Mouse (Mus musculus) layer of hippocampus, postnatal 25 days (tissue): ENCODE measurements around the gene Ropn1l. TPM values are rescaled to one million over a fixed set of nuclear protein-coding genes. Genes with fewer than 3 reads are reported as not detected.

ENCODE experiments used
- DNase-seq, 2 experiments: peaks; one replicate each; pipeline ENCODE4 v3.0.0; 2022; ENCODE audit warnings: mixed read lengths in 2 of 2, low spot score in 1 of 2; ENCODE audit errors: extremely low spot score in 1 of 2
- total RNA-seq, 2 experiments: library from RNA; stranded (reverse); gene quantifications; 2 replicates each; pipeline ENCODE4 v1.2.3; 2021

The Ropn1l gene
- total RNA-seq, 2 experiments from 2014 or later = 1.3 to 1.5 TPM

- DNase-seq = no peak
Measured at GRCm38 (mm10) chr15:31413662-31414061, 39.9 kb downstream of the Ropn1l start.

GRCm38 (mm10) chr15:31412933-31413332 lies 40.6 kb downstream of the Ropn1l start:
- DNase-seq = no peak

- no peak for DNase-seq
Measured at GRCm38 (mm10) chr15:31412436-31412835, 41.1 kb downstream of the Ropn1l start.

- no peak for DNase-seq
Measured at GRCm38 (mm10) chr15:31407490-31407889, 46.0 kb downstream of the Ropn1l start.

GRCm38 (mm10) chr15:31406881-31407280 lies 46.7 kb downstream of the Ropn1l start:
- no peak for DNase-seq

GRCm38 (mm10) chr15:31404346-31404745 lies 49.2 kb downstream of the Ropn1l start:
- no peak for DNase-seq

GRCm38 (mm10) chr15:31402200-31402892 lies 51.2 kb downstream of the Ropn1l start:
- no peak for DNase-seq

- DNase-seq = no peak
Measured at GRCm38 (mm10) chr15:31400974-31401373, 52.6 kb downstream of the Ropn1l start.

- DNase-seq = no peak
Measured at GRCm38 (mm10) chr15:31398769-31399168, 54.8 kb downstream of the Ropn1l start.

GRCm38 (mm10) chr15:31397379-31397778 lies 56.2 kb downstream of the Ropn1l start:
- no peak for DNase-seq

GRCm38 (mm10) chr15:31396755-31397154 lies 56.8 kb downstream of the Ropn1l start:
- DNase-seq = no peak

GRCm38 (mm10) chr15:31395986-31396385 lies 57.6 kb downstream of the Ropn1l start:
- DNase-seq = no peak

GRCm38 (mm10) chr15:31393402-31393801 lies 60.1 kb downstream of the Ropn1l start:
- no peak for DNase-seq

GRCm38 (mm10) chr15:31392705-31393104 lies 60.8 kb downstream of the Ropn1l start:
- no peak for DNase-seq

GRCm38 (mm10) chr15:31392135-31392534 lies 61.4 kb downstream of the Ropn1l start:
- no peak for DNase-seq

Other genes starting within 250 kb of the Ropn1l start
- gene Dap, start 229.4 kb downstream of the Ropn1l start, total RNA-seq = 1 to 10 TPM; 9.1 to 9.8 TPM
- 10 to 100 TPM; 45.8 to 52.8 TPM for gene Ankrd33b, start 86.0 kb downstream of the Ropn1l start, total RNA-seq
- 100 to 1,000 TPM; 186 to 189 TPM for gene March6, start 77.3 kb upstream of the Ropn1l start, total RNA-seq
- 10 to 100 TPM; 10.1 to 13.5 TPM for gene Cmbl, start 111.7 kb upstream of the Ropn1l start, total RNA-seq
- 100 to 1,000 TPM; 233 to 257 TPM for gene Cct5, start 148.1 kb upstream of the Ropn1l start, total RNA-seq
- gene Fam173b, start 148.1 kb upstream of the Ropn1l start, total RNA-seq = 10 to 100 TPM; 11.8 to 13.3 TPM